ENCODE assay signal across 8 mouse cellular contexts in the genomic region with DNA sequence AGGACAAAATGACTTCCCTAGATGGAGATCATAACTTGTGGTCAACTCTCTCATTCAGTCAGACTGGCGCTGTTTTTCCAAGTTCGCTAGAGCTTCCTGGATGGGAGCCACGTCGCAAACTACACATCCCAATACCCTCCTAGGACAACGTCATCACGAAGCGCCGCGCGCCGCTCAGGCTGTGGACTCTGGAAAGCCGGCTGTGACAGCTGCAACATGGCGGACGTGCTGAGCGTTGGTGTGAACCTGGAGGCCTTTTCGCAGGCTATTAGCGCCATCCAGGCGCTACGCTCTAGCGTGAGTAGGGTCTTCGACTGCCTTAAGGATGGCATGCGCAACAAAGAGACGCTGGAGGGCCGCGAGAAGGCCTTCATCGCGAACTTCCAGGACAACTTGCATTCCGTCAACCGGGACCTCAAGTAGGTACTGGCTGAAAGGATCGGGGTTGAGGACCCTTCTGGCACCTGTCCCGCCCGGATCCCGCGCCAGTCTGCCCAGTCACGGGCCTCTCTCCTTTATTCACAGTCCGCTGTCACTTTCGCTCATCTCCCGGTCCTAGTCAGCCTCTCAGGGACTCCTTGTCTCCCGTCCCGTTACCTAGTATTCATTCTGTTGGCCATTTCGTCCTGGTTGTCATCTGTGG. TPM values are rescaled to one million over a fixed set of nuclear protein-coding genes. Genes with fewer than 3 reads are reported as not detected.
A peak's percentile ranks its signal among the peaks of the same experiment; 100 is the strongest.
DNase-seq lines count a peak whose midpoint lies in the region; ATAC-seq and TF ChIP-seq lines count a peak whose summit lies in the region.

A gene (plus strand): TSS at position 191 of the 643 bp plus-strand sequence.

- peak; percentile 69; the same call in 1 of the 2 replicates for TF ChIP-seq POLR2A in bone marrow, adult 2 months (IDR thresholded peaks at IDR 0.05; ENCODE audit: borderline replicate concordance, control insufficient read depth, low read depth, low read length)
- 0 out of 2 replicates have a peak, but pooled peaks have one; percentile 55 for TF ChIP-seq POLR2A in limb, embryonic 14.5 days (IDR thresholded peaks at IDR 0.05; ENCODE audit: borderline replicate concordance, extremely low read depth, insufficient read depth, insufficient read length)

- peaks cover 3% of the 10 kb centered on the region; the same call in 1 of the 2 replicates for H3K4me1 ChIP-seq in bone marrow, adult 2 months (ENCODE audit: control insufficient read depth, insufficient read depth, low read length)
- H3K4me1 ChIP-seq in embryonic facial prominence, embryonic 15.5 days, result peaks cover 9% of the 10 kb centered on the region
- H3K4me1 ChIP-seq in limb, embryonic 14.5 days (ENCODE audit: control insufficient read depth, insufficient read depth, low read length), result peaks cover 6% of the 10 kb centered on the region; the same call in 1 of the 2 replicates
- peaks cover 10% of the 10 kb centered on the region; the same call in 1 of the 2 replicates for H3K4me1 ChIP-seq in midbrain, postnatal 0 days (ENCODE audit: insufficient read depth, low read length)

- peak; percentile 97 for DNase-seq in 416B (ENCODE audit: low read depth)
- DNase-seq in heart, adult 8-10 months (ENCODE audit: low spot score), result peak; percentile 97
- peak; percentile 97 for DNase-seq in kidney, adult 9 months
- peak; percentile 97 for DNase-seq in limb, embryonic 14.5 days (ENCODE audit: low spot score)
- peak; percentile 99 for DNase-seq in midbrain, postnatal 0 days (ENCODE audit: low spot score)
- peak; percentile 71 to 90 for DNase-seq in spleen, postnatal 14 days (ENCODE audit: low spot score in 2 of 2)

- H3K27ac ChIP-seq in bone marrow, adult 2 months (ENCODE audit: control insufficient read depth, insufficient read depth, low read depth, low read length, poor library complexity), result 0 out of 2 replicates have a peak within 1 kb of the TSS, but pooled peaks have one; percentile 42
- H3K27ac ChIP-seq in embryonic facial prominence, embryonic 15.5 days (replicated peaks), result no peak within 1 kb of the TSS; the same call in 1 of the 2 replicates
- no peak within 1 kb of the TSS for H3K27ac ChIP-seq in limb, embryonic 14.5 days (replicated peaks; ENCODE audit: low read depth, low read length)
- H3K27ac ChIP-seq in midbrain, postnatal 0 days (ENCODE audit: low read depth, low read length), result peak within 1 kb of the TSS; percentile 39; the same call in 1 of the 2 replicates

- H3K9ac ChIP-seq in embryonic facial prominence, embryonic 15.5 days, result peak within 1 kb of the TSS; percentile 58
- peak within 1 kb of the TSS; percentile 54 for H3K9ac ChIP-seq in limb, embryonic 14.5 days (ENCODE audit: low read depth, low read length, severe bottlenecking)
- H3K9ac ChIP-seq in midbrain, postnatal 0 days (replicated peaks; ENCODE audit: low read length, poor library complexity, severe bottlenecking), result peak within 1 kb of the TSS; percentile 66

- no peak for TF ChIP-seq CTCF in bone marrow, adult 2 months (IDR thresholded peaks at IDR 0.05; ENCODE audit: control insufficient read depth, insufficient read depth, low read length)
- peak; percentile 32; the same call in 1 of the 2 replicates for TF ChIP-seq CTCF in midbrain, postnatal 0 days (IDR thresholded peaks at IDR 0.05)

- no peaks in the 10 kb centered on the region for H3K9me3 ChIP-seq in embryonic facial prominence, embryonic 15.5 days (replicated peaks)
- H3K9me3 ChIP-seq in limb, embryonic 14.5 days (ENCODE audit: control insufficient read depth, low read length), result no peaks in the 10 kb centered on the region
- H3K9me3 ChIP-seq in midbrain, postnatal 0 days (ENCODE audit: low read length), result no peaks in the 10 kb centered on the region

- H3K4me2 ChIP-seq in embryonic facial prominence, embryonic 15.5 days (replicated peaks), result peak within 1 kb of the TSS; percentile 89
- H3K4me2 ChIP-seq in limb, embryonic 14.5 days (replicated peaks; ENCODE audit: low read depth, low read length, severe bottlenecking), result peak within 1 kb of the TSS; percentile 60
- peak within 1 kb of the TSS; percentile 90 for H3K4me2 ChIP-seq in midbrain, postnatal 0 days (ENCODE audit: low read depth, low read length, poor library complexity, severe bottlenecking)

- peaks cover 20% of the 10 kb centered on the region for H3K36me3 ChIP-seq in embryonic facial prominence, embryonic 15.5 days
- peaks cover 20% of the 10 kb centered on the region for H3K36me3 ChIP-seq in limb, embryonic 14.5 days (ENCODE audit: control insufficient read depth, insufficient read depth, low read length)
- H3K36me3 ChIP-seq in midbrain, postnatal 0 days (ENCODE audit: insufficient read depth, low read length), result peaks cover 18% of the 10 kb centered on the region

- ATAC-seq in embryonic facial prominence, embryonic 15.5 days (ENCODE audit: insufficient number of reproducible peaks, low FRiP score, low TSS enrichment, low read depth), result peak; percentile 95
- ATAC-seq in limb, embryonic 14.5 days (ENCODE audit: low FRiP score, low read depth), result peak; percentile 96
- ATAC-seq in midbrain, postnatal 0 days (ENCODE audit: low FRiP score), result peak; percentile 93

- peak within 1 kb of the TSS; percentile 97 for H3K4me3 ChIP-seq in bone marrow, adult 2 months (replicated peaks; ENCODE audit: control insufficient read depth, low read depth, low read length)
- peak within 1 kb of the TSS; percentile 82 for H3K4me3 ChIP-seq in embryonic facial prominence, embryonic 15.5 days (replicated peaks)
- peak within 1 kb of the TSS; percentile 63 for H3K4me3 ChIP-seq in limb, embryonic 14.5 days (replicated peaks; ENCODE audit: low read length)
- H3K4me3 ChIP-seq in midbrain, postnatal 0 days (ENCODE audit: low read depth, low read length), result peak within 1 kb of the TSS; percentile 58

- WGBS in bone marrow, adult 2 months, result 1% methylated on average over 41 of the region's 41 CpGs
- WGBS in embryonic facial prominence, embryonic 15.5 days, result 2% methylated on average over 41 of the region's 41 CpGs
- 1% methylated on average over 41 of the region's 41 CpGs for WGBS in limb, embryonic 14.5 days
- WGBS in midbrain, postnatal 0 days, result under 1% methylated on average over 41 of the region's 41 CpGs

- H3K27me3 ChIP-seq in embryonic facial prominence, embryonic 15.5 days, result no peaks in the 10 kb centered on the region
- no peaks in the 10 kb centered on the region for H3K27me3 ChIP-seq in limb, embryonic 14.5 days (ENCODE audit: control insufficient read depth, insufficient read depth, low read length)
- no peaks in the 10 kb centered on the region for H3K27me3 ChIP-seq in midbrain, postnatal 0 days (ENCODE audit: insufficient read depth, low read length)

RNA-seq across cellular contexts. Expression of the gene that starts here (rescaled TPM):
- 6.7 and 7.1 TPM in 2 replicates for polyA plus RNA-seq in bone marrow, adult 2 months (2011; ENCODE audit: insufficient read depth, insufficient read length, low replicate concordance, missing spikeins)
- 47.8 and 53.3 TPM in 2 replicates for polyA plus RNA-seq in embryonic facial prominence, embryonic 15.5 days (2015; fragmentation: Nextera tagmentation; extraction: Ambion mirVana)
- 10 to 100 TPM; 16.0 to 18.0 (median 17.8) TPM for total RNA-seq in heart, adult 8-10 months (2022)
- polyA plus RNA-seq in limb, embryonic 14.5 days (2012; rRNA removed), result 45.6 and 57.1 TPM in 2 replicates
- 49.4 and 53.3 TPM in 2 replicates for polyA plus RNA-seq in limb, embryonic 14.5 days (2014; fragmentation: Nextera tagmentation; extraction: Ambion mirVana)
- total RNA-seq in midbrain, postnatal 0 days (2014; rRNA removed), result 54.7 and 65.0 TPM in 2 replicates
- 58.0 and 60.4 TPM in 2 replicates for polyA plus RNA-seq in midbrain, postnatal 0 days (2015; fragmentation: Nextera tagmentation; extraction: Ambion mirVana)

Comparison
In these comparisons a context has a peak if more than half of its experiments do, and no peak if none do; other contexts are left out.
1. H3K27ac ChIP-seq: peak in bone marrow, adult 2 months (single experiment) and midbrain, postnatal 0 days (single experiment); none in embryonic facial prominence, embryonic 15.5 days (single experiment) and limb, embryonic 14.5 days (single experiment).
2. Peak in every context shown above with its lines, with median percentiles within 50 percentile points of each other: DNase-seq, H3K4me3 ChIP-seq, ATAC-seq, H3K4me2 ChIP-seq and H3K9ac ChIP-seq.